Mouse (Mus musculus) heart, embryonic 15.5 days (tissue): Measurements from ENCODE around the gene Tppp. TPM values are rescaled to one million over a fixed set of nuclear protein-coding genes. Genes with fewer than 3 reads are reported as not detected.

Experiments used
- ATAC-seq: fragments of 200-750 bp; cut with Nextera tagmentation; replicated peaks from 2 replicates; pipeline ENCODE4 v1.8.0; 2017; ENCODE audit warnings: low read depth, moderate TSS enrichment; ENCODE audit not compliant: insufficient number of reproducible peaks, insufficient read depth, low FRiP score
- H3K27ac ChIP-seq: fragments of 300-500 bp; sonication (generic); 2 replicates; pipeline ENCODE4 v1.5.1; 2015; ENCODE audit warnings: mild to moderate bottlenecking, inconsistent platforms
- H3K27me3 ChIP-seq: fragments of 300-500 bp; sonication (generic); 2 replicates; pipeline ENCODE4 v1.6.1; 2015; ENCODE audit warnings: inconsistent platforms
- H3K36me3 ChIP-seq: fragments of 300-500 bp; sonication (generic); 2 replicates; pipeline ENCODE4 v1.6.1; 2015; ENCODE audit warnings: mild to moderate bottlenecking, inconsistent platforms
- H3K4me1 ChIP-seq: fragments of 300-500 bp; sonication (generic); replicated peaks from 2 replicates; pipeline ENCODE4 v1.6.1; 2015; ENCODE audit warnings: inconsistent platforms
- H3K4me2 ChIP-seq: fragments of 300-500 bp; sonication (generic); 2 replicates; pipeline ENCODE4 v1.6.1; 2015; ENCODE audit warnings: inconsistent platforms, mild to moderate bottlenecking, moderate library complexity
- H3K4me3 ChIP-seq: fragments of 300-500 bp; sonication (generic); 2 replicates; pipeline ENCODE4 v1.5.1; 2015; ENCODE audit warnings: mild to moderate bottlenecking, inconsistent platforms
- H3K9ac ChIP-seq: fragments of 300-500 bp; sonication (generic); 2 replicates; pipeline ENCODE4 v1.6.1; 2015; ENCODE audit warnings: mild to moderate bottlenecking, inconsistent platforms
- H3K9me3 ChIP-seq: fragments of 300-500 bp; sonication (generic); replicated peaks from 2 replicates; pipeline ENCODE4 v1.6.1; 2016; ENCODE audit warnings: inconsistent platforms
- WGBS: fragments of 180-500 bp; shearing (Covaris S2); methylation state at CpG from one replicate; pipeline ENCODE4 v1.1.7; 2015; ENCODE audit warnings: mixed read lengths; 5-methylcytosine and 5-hydroxymethylcytosine counted together
- polyA plus RNA-seq: library from polyadenylated mRNA; unstranded; fragments of >200 nt; fragmentation: Nextera tagmentation; extraction: Ambion mirVana; gene quantifications from 2 replicates; pipeline ENCODE4 v1.2.1, GENCODE M21; 2015

The Tppp gene
- 4.1 and 5.6 TPM in 2 replicates for polyA plus RNA-seq

DNA sequence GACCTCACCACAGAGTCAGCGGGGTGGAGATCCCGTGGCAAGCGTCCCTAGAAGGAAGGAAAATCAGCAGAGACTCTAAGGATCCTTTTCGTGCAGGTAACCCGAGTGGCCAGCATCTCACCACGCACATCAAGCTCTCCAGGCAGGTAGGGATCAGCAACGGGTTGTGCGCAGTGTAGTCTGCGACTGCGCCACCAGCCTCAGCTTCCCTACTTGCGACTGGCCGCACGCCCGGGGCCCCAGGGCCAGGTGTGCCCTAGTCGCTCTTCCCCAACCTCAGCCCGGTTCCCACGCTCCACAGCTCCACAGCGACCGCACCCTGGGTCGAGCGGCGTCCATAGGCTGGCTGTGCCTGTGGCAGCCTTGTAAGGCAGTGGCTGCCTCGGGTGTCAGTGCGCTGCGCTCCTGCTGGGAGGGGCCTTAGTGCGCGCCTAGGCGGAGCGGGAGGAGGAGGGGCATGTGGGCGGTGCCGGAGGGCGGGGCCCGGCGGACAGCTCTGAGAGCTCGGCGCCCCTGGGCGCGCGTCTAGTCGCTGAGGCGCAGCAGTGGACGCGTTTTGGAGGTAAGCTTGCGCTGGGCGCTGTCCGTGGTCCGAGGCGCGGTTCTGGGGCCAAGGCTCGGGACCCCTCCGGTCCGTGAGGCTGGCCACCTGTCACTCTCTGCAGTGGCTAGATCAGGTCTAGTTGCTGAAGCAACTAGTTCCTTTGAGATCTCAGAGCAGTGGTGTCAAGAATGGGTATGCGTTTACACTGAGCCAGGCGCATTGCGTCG lies at the start of gene Tppp:
Gene Tppp (plus strand): TSS at position 460 of the 771 bp plus-strand sequence.
- Histone ChIP-seq H3K36me3 (no peaks in the 10 kb centered on the region), H3K4me3 (peak within 1 kb of the TSS; percentile 65), H3K27ac (peak within 1 kb of the TSS; percentile 57), H3K9ac (peak within 1 kb of the TSS; percentile 74), H3K4me1 (peaks cover 16% of the 10 kb centered on the region), H3K9me3 (no peaks in the 10 kb centered on the region), H3K4me2 (peak within 1 kb of the TSS; percentile 92), H3K27me3 (0 out of 2 replicates have a peak, but pooled peaks cover 7% of the 10 kb centered on the region)
- ATAC-seq = peak; percentile 96
- under 1% methylated on average over 56 of the region's 56 CpGs for WGBS

DNA sequence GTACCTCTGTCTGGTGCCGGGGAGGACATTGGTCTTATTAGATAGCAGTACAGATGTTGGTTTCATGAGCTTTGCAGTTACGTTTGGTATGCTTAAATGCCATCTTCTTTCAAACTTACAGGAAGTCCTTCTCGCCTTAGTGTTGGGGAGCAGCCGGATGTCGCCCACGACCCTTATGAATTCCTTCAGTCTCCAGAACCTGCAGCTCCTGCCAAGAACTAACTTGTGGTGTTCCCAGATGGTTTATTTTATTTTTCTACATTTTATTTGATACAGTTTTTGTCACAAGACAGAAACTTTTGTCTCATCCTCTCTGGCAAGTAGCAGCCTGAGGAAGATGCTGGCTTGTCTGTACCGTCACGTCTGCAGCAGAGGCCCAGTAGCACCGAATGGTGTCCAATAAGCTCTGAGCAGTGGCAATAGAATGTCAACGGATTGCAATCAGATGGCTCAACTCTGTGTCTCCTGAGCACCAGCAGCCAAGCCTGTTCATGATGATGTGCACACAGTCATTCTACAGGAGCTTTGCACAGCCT lies 49.0 kb upstream of the Tppp start:
- no peaks in the 10 kb centered on the region for H3K27me3 ChIP-seq
- H3K36me3 ChIP-seq = peaks cover 59% of the 10 kb centered on the region
- H3K27ac ChIP-seq = no peak overlapping the region
- no peak overlapping the region for H3K9ac ChIP-seq
- H3K9me3 ChIP-seq = no peaks in the 10 kb centered on the region
- WGBS = 83% methylated on average over 10 of the region's 10 CpGs
- ATAC-seq = no peak
- H3K4me1 ChIP-seq = no peaks in the 10 kb centered on the region
- H3K4me3 ChIP-seq = no peak overlapping the region
- no peak overlapping the region for H3K4me2 ChIP-seq

GRCm38 (mm10) chr13:73961177-73961576 lies 48.0 kb upstream of the Tppp start:
- H3K36me3 ChIP-seq = peaks cover 49% of the 10 kb centered on the region

DNA sequence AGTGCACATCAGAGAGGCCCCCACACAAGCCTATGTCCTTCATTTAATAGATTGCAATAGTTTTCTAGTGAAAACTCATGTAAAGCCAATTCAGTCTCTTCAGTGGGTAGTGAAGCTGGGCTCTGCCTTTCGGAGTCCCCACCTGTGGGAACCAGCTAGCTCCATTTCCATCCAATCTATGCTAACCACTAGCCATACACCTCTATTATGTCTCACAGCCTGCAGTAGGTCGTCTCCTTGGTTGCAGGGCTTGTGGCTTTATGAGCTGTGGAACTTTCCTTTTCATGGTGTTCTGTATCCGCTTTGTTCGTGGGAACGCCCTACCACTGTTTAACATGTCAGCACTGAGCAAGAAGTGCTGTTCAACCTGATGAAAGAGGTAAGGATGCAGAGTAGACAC lies 45.7 kb upstream of the Tppp start, which contains the start of gene Zdhhc11:
Gene Zdhhc11 (plus strand): TSS at position 301 of the 400 bp plus-strand sequence.
- no peak for ATAC-seq
- Histone ChIP-seq H3K9ac (no peak within 1 kb of the TSS), H3K9me3 (no peaks in the 10 kb centered on the region), H3K4me1 (no peaks in the 10 kb centered on the region), H3K36me3 (peaks cover 29% of the 10 kb centered on the region), H3K4me2 (no peak within 1 kb of the TSS), H3K4me3 (no peak within 1 kb of the TSS), H3K27ac (no peak within 1 kb of the TSS), H3K27me3 (no peaks in the 10 kb centered on the region)
- 90% methylated on average over 5 of the region's 5 CpGs for WGBS

More at GRCm38 (mm10) chr13:73961177-73961576, 48.0 kb upstream of the Tppp start:
- Histone ChIP-seq H3K4me1 (no peaks in the 10 kb centered on the region), H3K27me3 (no peaks in the 10 kb centered on the region), H3K9ac (no peak overlapping the region), H3K4me2 (no peak overlapping the region), H3K27ac (no peak overlapping the region), H3K9me3 (no peaks in the 10 kb centered on the region), H3K4me3 (no peak overlapping the region)
- no peak for ATAC-seq
- WGBS = 79% methylated on average over 4 of the region's 4 CpGs

GRCm38 (mm10) chr13:73970545-73971448 lies 38.4 kb upstream of the Tppp start:
- Histone ChIP-seq H3K9me3 (no peaks in the 10 kb centered on the region), H3K9ac (no peak overlapping the region), H3K4me1 (peaks cover 15% of the 10 kb centered on the region), H3K4me2 (peak overlapping the region; percentile 54), H3K36me3 (no peaks in the 10 kb centered on the region), H3K27ac (peak overlapping the region; percentile 77), H3K27me3 (no peaks in the 10 kb centered on the region), H3K4me3 (peak overlapping the region; percentile 29; the same call in 1 of the 2 replicates)
- WGBS = 11% methylated on average over 12 of the region's 12 CpGs
- peak; percentile 89 for ATAC-seq

DNA sequence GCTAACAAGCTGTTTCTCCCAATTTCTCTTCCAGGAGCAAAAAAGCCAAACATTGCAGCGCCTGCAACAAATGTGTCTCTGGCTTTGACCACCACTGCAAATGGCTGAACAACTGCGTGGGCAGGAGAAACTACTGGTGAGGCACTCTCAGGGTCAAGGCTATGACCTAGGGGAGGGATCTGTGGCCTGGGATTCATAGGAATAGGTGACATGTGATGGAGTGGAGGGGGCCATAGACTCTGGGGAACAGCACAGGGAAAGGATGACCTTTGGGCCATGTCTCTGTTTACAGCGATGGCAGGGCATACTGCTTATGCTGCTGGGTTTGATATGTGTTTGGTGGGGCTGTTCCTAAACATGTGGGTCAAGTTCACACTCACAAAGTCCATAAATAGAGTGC lies 34.7 kb upstream of the Tppp start:
- H3K36me3 ChIP-seq = no peaks in the 10 kb centered on the region
- no peaks in the 10 kb centered on the region for H3K9me3 ChIP-seq
- no peaks in the 10 kb centered on the region for H3K27me3 ChIP-seq
- H3K9ac ChIP-seq = no peak overlapping the region
- peaks cover 15% of the 10 kb centered on the region for H3K4me1 ChIP-seq
- ATAC-seq = no peak
- no peak overlapping the region for H3K27ac ChIP-seq
- H3K4me3 ChIP-seq = no peak overlapping the region
- 83% methylated on average over 3 of the region's 3 CpGs for WGBS
- H3K4me2 ChIP-seq = no peak overlapping the region

- Histone ChIP-seq H3K4me1 (no peaks in the 10 kb centered on the region), H3K27ac (no peak overlapping the region), H3K4me2 (no peak overlapping the region), H3K4me3 (no peak overlapping the region), H3K27me3 (no peaks in the 10 kb centered on the region), H3K36me3 (no peaks in the 10 kb centered on the region), H3K9ac (no peak overlapping the region), H3K9me3 (no peaks in the 10 kb centered on the region)
- 83% methylated on average over 5 of the region's 5 CpGs for WGBS
- no peak for ATAC-seq
Measured at GRCm38 (mm10) chr13:73976935-73977334, 32.3 kb upstream of the Tppp start.

- Histone ChIP-seq H3K4me1 (peaks cover 5% of the 10 kb centered on the region; the same call in 1 of the 2 replicates), H3K27me3 (no peaks in the 10 kb centered on the region), H3K36me3 (no peaks in the 10 kb centered on the region), H3K4me2 (no peak overlapping the region), H3K9me3 (no peaks in the 10 kb centered on the region), H3K4me3 (no peak overlapping the region), H3K9ac (no peak overlapping the region), H3K27ac (no peak overlapping the region)
- 66% methylated on average over 5 of the region's 5 CpGs for WGBS
- ATAC-seq = no peak
Measured at GRCm38 (mm10) chr13:73990325-73990724, 18.9 kb upstream of the Tppp start.

DNA sequence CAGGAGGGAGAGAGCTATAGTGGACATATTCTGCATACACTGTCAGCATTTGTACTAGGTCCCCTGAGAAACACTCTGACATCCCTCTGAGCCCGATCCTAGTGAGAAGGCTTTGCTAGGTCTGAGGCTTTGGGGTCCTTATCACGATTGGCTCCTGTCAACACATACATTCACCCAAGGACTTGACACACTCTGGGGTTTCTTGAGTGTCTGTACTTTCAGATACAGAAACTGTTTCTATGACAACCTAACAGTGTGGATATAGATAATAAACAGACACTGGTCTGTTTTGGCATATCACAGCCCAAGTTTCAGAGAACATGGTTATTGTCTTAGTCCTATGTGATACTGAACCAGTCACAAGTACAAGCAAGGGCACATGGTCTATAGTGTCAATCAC lies 18.4 kb upstream of the Tppp start:
- no peak overlapping the region for H3K27ac ChIP-seq
- H3K4me1 ChIP-seq = peaks cover 5% of the 10 kb centered on the region; the same call in 1 of the 2 replicates
- H3K9ac ChIP-seq = no peak overlapping the region
- no peaks in the 10 kb centered on the region for H3K9me3 ChIP-seq
- H3K4me3 ChIP-seq = no peak overlapping the region
- ATAC-seq = no peak
- WGBS = 10% methylated on average over 2 of the region's 2 CpGs
- no peak overlapping the region for H3K4me2 ChIP-seq
- H3K27me3 ChIP-seq = no peaks in the 10 kb centered on the region
- H3K36me3 ChIP-seq = no peaks in the 10 kb centered on the region

- peaks cover 5% of the 10 kb centered on the region; the same call in 1 of the 2 replicates for H3K4me1 ChIP-seq
- H3K27me3 ChIP-seq = no peaks in the 10 kb centered on the region
- H3K36me3 ChIP-seq = no peaks in the 10 kb centered on the region
- 57% methylated on average over 5 of the region's 5 CpGs for WGBS
- no peak overlapping the region for H3K27ac ChIP-seq
- no peak overlapping the region for H3K9ac ChIP-seq
- H3K4me2 ChIP-seq = no peak overlapping the region
- 0 out of 2 replicates have a peak, but pooled peaks have one; percentile 18 for ATAC-seq
- H3K9me3 ChIP-seq = no peaks in the 10 kb centered on the region
- H3K4me3 ChIP-seq = no peak overlapping the region
Measured at GRCm38 (mm10) chr13:73991267-73991666, 17.9 kb upstream of the Tppp start.

- no peak overlapping the region for H3K27ac ChIP-seq
- 79% methylated on average over 4 of the region's 4 CpGs for WGBS
Measured at GRCm38 (mm10) chr13:73996456-73996855, 12.8 kb upstream of the Tppp start.

More at GRCm38 (mm10) chr13:73996456-73996855, 12.8 kb upstream of the Tppp start:
- H3K4me2 ChIP-seq = no peak overlapping the region
- H3K27me3 ChIP-seq = 0 out of 2 replicates have a peak, but pooled peaks cover 3% of the 10 kb centered on the region
- H3K9me3 ChIP-seq = no peaks in the 10 kb centered on the region
- H3K9ac ChIP-seq = no peak overlapping the region
- no peak for ATAC-seq
- H3K4me3 ChIP-seq = no peak overlapping the region
- H3K36me3 ChIP-seq = no peaks in the 10 kb centered on the region
- no peaks in the 10 kb centered on the region for H3K4me1 ChIP-seq
